Mouse (Mus musculus): ENCODE measurements around the gene Ank2. TPM values are rescaled to one million over a fixed set of nuclear protein-coding genes. Genes with fewer than 3 reads are reported as not detected.

The Ank2 gene
- polyA plus RNA-seq, 1 experiment = 423 TPM

GRCm38 (mm10) chr3:127161998-127162712 is 337.0 kb downstream of the Ank2 start:
- Histone ChIP-seq H3K4me1 (ENCODE audit: control insufficient read depth, insufficient read depth, low read length) (peaks cover 3% of the 10 kb centered on the region; the same call in 1 of the 2 replicates), H3K27ac (ENCODE audit: insufficient read depth, low read depth, low read length) (peak overlapping the region; percentile 91), H3K4me3 (ENCODE audit: insufficient read depth, low read depth, low read length) (peak overlapping the region; percentile 88)
- no peak for TF ChIP-seq CTCF (IDR thresholded peaks at IDR 0.05; ENCODE audit: insufficient read depth, low read depth, low read length)
- TF ChIP-seq POLR2A (IDR thresholded peaks at IDR 0.05; ENCODE audit: insufficient read depth, low read depth, low read length) = 0 out of 2 replicates have a peak, but pooled peaks have one; percentile 38
- under 1% methylated on average over 41 of the region's 41 CpGs for WGBS

DNA sequence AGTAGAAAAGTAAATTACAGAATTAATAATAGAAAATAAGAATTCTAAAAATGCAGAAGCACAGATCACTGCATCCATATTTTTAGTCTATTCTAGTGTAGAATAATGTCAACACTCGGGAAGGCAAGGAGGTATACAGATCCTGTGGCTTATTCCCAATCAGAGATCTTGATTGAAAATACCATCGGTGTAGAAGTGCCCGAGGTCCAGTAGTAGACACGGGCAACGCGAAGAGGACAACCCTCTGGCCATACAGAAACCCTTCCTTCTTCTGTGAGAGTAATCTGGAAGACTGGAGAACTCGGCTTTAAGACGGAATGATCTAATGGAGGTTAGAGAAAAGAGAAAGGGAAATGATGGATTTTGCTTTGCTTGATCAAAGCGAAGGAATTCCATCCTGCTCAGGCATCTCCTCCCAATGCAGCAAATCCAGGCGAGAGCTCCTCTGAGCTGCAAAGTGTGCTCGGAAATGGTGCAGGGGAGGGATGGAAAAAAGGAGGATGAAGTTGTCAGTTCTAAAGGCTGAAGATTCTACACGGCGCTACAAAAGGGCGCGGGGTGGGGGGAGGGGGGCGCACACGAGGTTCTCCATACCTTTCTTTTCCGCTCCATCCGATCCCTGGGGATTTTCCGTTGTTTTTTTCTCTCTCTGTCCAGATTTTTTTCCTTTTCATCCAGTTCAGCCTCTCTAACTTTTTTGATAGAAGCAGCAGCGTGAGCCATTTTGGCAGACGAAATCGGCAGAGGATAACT is 337.9 kb downstream of the Ank2 start:
- Histone ChIP-seq H3K4me3 (ENCODE audit: insufficient read depth, low read depth, low read length) (peak overlapping the region; percentile 88), H3K27ac (ENCODE audit: insufficient read depth, low read depth, low read length) (peak overlapping the region; percentile 91), H3K4me1 (ENCODE audit: control insufficient read depth, insufficient read depth, low read length) (peaks cover 2% of the 10 kb centered on the region; the same call in 1 of the 2 replicates)
- 3% methylated on average over 23 of the region's 23 CpGs for WGBS
- TF ChIP-seq POLR2A (IDR thresholded peaks at IDR 0.05; ENCODE audit: insufficient read depth, low read depth, low read length) (no peak), CTCF (IDR thresholded peaks at IDR 0.05; ENCODE audit: insufficient read depth, low read depth, low read length) (no peak)

GRCm38 (mm10) chr3:127157706-127158105 is 341.4 kb downstream of the Ank2 start:
- Histone ChIP-seq H3K4me3 (ENCODE audit: insufficient read depth, low read depth, low read length) (peak overlapping the region; percentile 16), H3K27ac (ENCODE audit: insufficient read depth, low read depth, low read length) (no peak overlapping the region), H3K4me1 (ENCODE audit: control insufficient read depth, insufficient read depth, low read length) (no peaks in the 10 kb centered on the region)
- 52% methylated on average over 3 of the region's 3 CpGs for WGBS
- no peak for TF ChIP-seq CTCF (IDR thresholded peaks at IDR 0.05; ENCODE audit: insufficient read depth, low read depth, low read length)
- TF ChIP-seq POLR2A (IDR thresholded peaks at IDR 0.05; ENCODE audit: insufficient read depth, low read depth, low read length) = no peak

- 39% methylated on average over 9 of the region's 9 CpGs for WGBS
- peak overlapping the region; percentile 4; the same call in 1 of the 2 replicates for H3K4me3 ChIP-seq (ENCODE audit: insufficient read depth, low read depth, low read length)
- H3K27ac ChIP-seq (ENCODE audit: insufficient read depth, low read depth, low read length) = peak overlapping the region; percentile 15; the same call in 1 of the 2 replicates
- peaks cover 3% of the 10 kb centered on the region for H3K4me1 ChIP-seq (ENCODE audit: control insufficient read depth, insufficient read depth, low read length)
- no peak for TF ChIP-seq POLR2A (IDR thresholded peaks at IDR 0.05; ENCODE audit: insufficient read depth, low read depth, low read length)
- no peak for TF ChIP-seq CTCF (IDR thresholded peaks at IDR 0.05; ENCODE audit: insufficient read depth, low read depth, low read length)
These were observed 343.1 kb downstream of the Ank2 start for GRCm38 (mm10) chr3:127156080-127156479.

- H3K4me1 ChIP-seq (ENCODE audit: control insufficient read depth, insufficient read depth, low read length) = peaks cover 7% of the 10 kb centered on the region
- no peak overlapping the region for H3K4me3 ChIP-seq (ENCODE audit: insufficient read depth, low read depth, low read length)
- TF ChIP-seq POLR2A (IDR thresholded peaks at IDR 0.05; ENCODE audit: insufficient read depth, low read depth, low read length) (no peak), CTCF (IDR thresholded peaks at IDR 0.05; ENCODE audit: insufficient read depth, low read depth, low read length) (no peak)
- H3K27ac ChIP-seq (ENCODE audit: insufficient read depth, low read depth, low read length) = no peak overlapping the region
- 34% methylated on average over 3 of the region's 3 CpGs for WGBS
These were observed 345.3 kb downstream of the Ank2 start for GRCm38 (mm10) chr3:127153861-127154260.

DNA sequence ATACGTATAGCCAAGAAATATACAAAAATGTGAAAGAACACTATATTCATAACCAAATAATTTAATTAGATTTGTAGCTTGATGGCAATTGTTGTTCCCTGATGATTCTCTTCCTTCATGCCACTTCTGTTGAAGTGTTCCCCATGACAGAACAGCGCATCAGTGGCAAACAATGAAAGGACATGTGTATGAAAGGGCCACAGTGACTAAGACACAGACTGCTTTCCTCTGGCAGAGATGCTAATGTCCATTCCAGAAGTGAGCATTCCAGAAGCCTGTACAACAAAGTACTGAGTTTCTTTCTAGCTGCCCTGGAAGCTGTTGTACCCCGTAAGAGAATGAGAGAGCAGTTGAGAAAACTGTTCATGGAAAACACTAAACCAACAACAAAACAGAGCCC is 345.7 kb downstream of the Ank2 start:
- no peak overlapping the region for H3K27ac ChIP-seq (ENCODE audit: insufficient read depth, low read depth, low read length)
- 84% methylated on average over 3 of the region's 3 CpGs for WGBS
- no peak for TF ChIP-seq CTCF (IDR thresholded peaks at IDR 0.05; ENCODE audit: insufficient read depth, low read depth, low read length)
- no peak for TF ChIP-seq POLR2A (IDR thresholded peaks at IDR 0.05; ENCODE audit: insufficient read depth, low read depth, low read length)
- no peak overlapping the region for H3K4me3 ChIP-seq (ENCODE audit: insufficient read depth, low read depth, low read length)
- peaks cover 7% of the 10 kb centered on the region for H3K4me1 ChIP-seq (ENCODE audit: control insufficient read depth, insufficient read depth, low read length)

DNA sequence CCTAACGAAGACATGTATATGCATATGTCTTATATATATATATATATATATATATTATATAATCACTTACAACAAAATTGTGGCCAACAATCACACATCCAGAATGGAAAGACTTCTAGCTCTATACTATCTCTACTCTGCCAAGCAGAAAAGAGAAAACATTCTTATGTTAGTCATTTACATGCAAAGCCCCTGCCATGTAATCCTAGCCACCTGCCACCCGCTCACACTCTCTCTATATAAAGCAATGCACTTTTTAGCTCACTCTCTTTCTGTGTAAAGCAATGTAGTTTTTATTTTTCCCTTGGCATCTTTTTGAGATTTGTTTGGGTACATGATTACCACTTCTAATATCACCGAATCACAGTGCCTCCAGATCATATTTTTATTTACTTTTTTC is 350.5 kb downstream of the Ank2 start:
- 67% methylated on average over 3 of the region's 3 CpGs for WGBS
- Histone ChIP-seq H3K27ac (ENCODE audit: insufficient read depth, low read depth, low read length) (no peak overlapping the region), H3K4me1 (ENCODE audit: control insufficient read depth, insufficient read depth, low read length) (peaks cover 7% of the 10 kb centered on the region), H3K4me3 (ENCODE audit: insufficient read depth, low read depth, low read length) (no peak overlapping the region)
- TF ChIP-seq CTCF (IDR thresholded peaks at IDR 0.05; ENCODE audit: insufficient read depth, low read depth, low read length) (no peak), POLR2A (IDR thresholded peaks at IDR 0.05; ENCODE audit: insufficient read depth, low read depth, low read length) (no peak)

DNA sequence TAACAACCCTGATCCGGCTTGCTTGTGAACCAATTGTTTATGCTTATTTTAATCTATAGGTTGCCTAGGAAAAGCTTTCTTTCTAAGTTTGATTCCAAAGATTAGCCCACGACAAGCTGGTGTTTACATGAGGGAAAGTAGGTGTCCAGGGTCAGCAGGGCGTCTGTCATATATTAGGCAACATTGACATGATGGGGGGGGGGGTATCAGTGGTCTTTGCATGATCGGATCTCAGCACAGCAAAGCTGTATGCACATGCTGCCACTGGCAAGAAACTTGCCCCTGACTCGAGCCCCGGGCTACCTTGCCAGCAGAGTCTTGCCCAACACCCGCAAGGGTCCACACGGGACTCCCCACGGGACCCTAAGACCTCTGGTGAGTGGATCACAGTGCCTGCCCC is 358.6 kb downstream of the Ank2 start:
- Histone ChIP-seq H3K4me1 (ENCODE audit: control insufficient read depth, insufficient read depth, low read length) (0 out of 2 replicates have a peak, but pooled peaks cover 2% of the 10 kb centered on the region), H3K4me3 (ENCODE audit: insufficient read depth, low read depth, low read length) (no peak overlapping the region), H3K27ac (ENCODE audit: insufficient read depth, low read depth, low read length) (no peak overlapping the region)
- TF ChIP-seq CTCF (IDR thresholded peaks at IDR 0.05; ENCODE audit: insufficient read depth, low read depth, low read length) (no peak), POLR2A (IDR thresholded peaks at IDR 0.05; ENCODE audit: insufficient read depth, low read depth, low read length) (no peak)
- 86% methylated on average over 9 of the region's 9 CpGs for WGBS

DNA sequence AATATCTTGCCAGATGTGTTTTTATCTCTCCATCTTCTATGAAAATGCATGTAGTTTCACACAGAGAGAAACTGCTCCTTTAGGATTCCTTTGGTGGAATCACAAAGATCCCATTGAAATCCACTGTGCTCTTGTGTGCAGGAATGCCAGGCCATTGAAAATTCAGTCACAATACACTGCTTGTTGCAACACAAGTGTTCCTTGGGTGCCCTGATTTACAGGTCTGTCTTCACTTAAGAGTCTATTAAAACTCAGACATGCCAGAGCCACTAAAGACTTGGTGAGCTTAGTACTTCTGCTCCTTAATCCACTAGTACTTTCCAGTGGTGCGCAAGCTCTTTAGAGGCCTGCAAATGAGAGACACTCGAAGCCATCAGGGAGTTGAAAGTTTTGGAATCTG is 359.5 kb downstream of the Ank2 start:
- TF ChIP-seq POLR2A (IDR thresholded peaks at IDR 0.05; ENCODE audit: insufficient read depth, low read depth, low read length) (no peak), CTCF (IDR thresholded peaks at IDR 0.05; ENCODE audit: insufficient read depth, low read depth, low read length) (no peak)
- H3K27ac ChIP-seq (ENCODE audit: insufficient read depth, low read depth, low read length) = peak overlapping the region; percentile 64
- 64% methylated on average over 2 of the region's 2 CpGs for WGBS
- peaks cover 4% of the 10 kb centered on the region; the same call in 1 of the 2 replicates for H3K4me1 ChIP-seq (ENCODE audit: control insufficient read depth, insufficient read depth, low read length)
- H3K4me3 ChIP-seq (ENCODE audit: insufficient read depth, low read depth, low read length) = no peak overlapping the region
